Mouse (Mus musculus) ES-Bruce4 (cell line): ENCODE measurements at regions not wholly inside any gene's neighbourhood (a gene's known extent, or its start where the extent isn't known, plus 50 kb on each side); places are given as distances from the start of the nearest gene placed in this dataset.

Source experiments
- H3K27ac ChIP-seq: 2 replicates; pipeline ENCODE4 v1.5.1; 2012; ENCODE audit warnings: low read length, inconsistent platforms; ENCODE audit not compliant: insufficient read depth
- H3K27me3 ChIP-seq: 2 replicates; pipeline ENCODE4 v1.6.1; 2012; ENCODE audit warnings: mild to moderate bottlenecking, low read length, inconsistent platforms; ENCODE audit not compliant: control insufficient read depth, poor library complexity, insufficient read depth, severe bottlenecking
- H3K36me3 ChIP-seq: 2 replicates; pipeline ENCODE4 v1.6.1; 2012; ENCODE audit warnings: inconsistent platforms, mild to moderate bottlenecking, low read length, moderate library complexity; ENCODE audit not compliant: control insufficient read depth, poor library complexity, insufficient read depth, severe bottlenecking
- H3K4me1 ChIP-seq: one replicate; pipeline ENCODE4 v1.8.1; 2011; ENCODE audit warnings: low read length; ENCODE audit not compliant: control insufficient read depth, insufficient read depth
- H3K4me3 ChIP-seq: 2 replicates; pipeline ENCODE4 v1.5.1; 2011; ENCODE audit warnings: low read depth, mild to moderate bottlenecking, low read length
- H3K9ac ChIP-seq: 2 replicates; pipeline ENCODE4 v1.6.1; 2012; ENCODE audit warnings: low read depth, mild to moderate bottlenecking, inconsistent platforms; ENCODE audit not compliant: poor library complexity, severe bottlenecking
- H3K9me3 ChIP-seq: replicated peaks from 2 replicates; pipeline ENCODE4 v1.6.1; 2012; ENCODE audit warnings: mild to moderate bottlenecking, low read length, inconsistent platforms; ENCODE audit not compliant: control insufficient read depth, poor library complexity, insufficient read depth, severe bottlenecking
- CTCF ChIP-seq: IDR thresholded peaks from one replicate; pipeline ENCODE4 v1.8.1; 2011; ENCODE audit warnings: low read depth, low read length
- EP300 ChIP-seq: IDR thresholded peaks from 2 replicates; pipeline ENCODE4 v1.6.1; 2011; ENCODE audit warnings: low read depth, low read length; ENCODE audit not compliant: insufficient read depth
- POLR2A ChIP-seq: IDR thresholded peaks from one replicate; pipeline ENCODE4 v1.8.1; 2011; ENCODE audit warnings: low read length; ENCODE audit not compliant: insufficient read depth

- H3K27ac ChIP-seq = no peak overlapping the region
- no peak overlapping the region for H3K9ac ChIP-seq
Measured at GRCm38 (mm10) chr10:111798851-111799281, 173.6 kb upstream of the Krr1 start.

GRCm38 (mm10) chr10:111799850-111800589, 172.4 kb upstream of the Krr1 start:
- peaks cover 2% of the 10 kb centered on the region; the same call in 1 of the 2 replicates for H3K27me3 ChIP-seq
- no peak overlapping the region for H3K9ac ChIP-seq
- no peaks in the 10 kb centered on the region for H3K4me1 ChIP-seq
- H3K9me3 ChIP-seq = no peaks in the 10 kb centered on the region
- H3K36me3 ChIP-seq = no peaks in the 10 kb centered on the region
- no peak overlapping the region for H3K27ac ChIP-seq
- no peak overlapping the region for H3K4me3 ChIP-seq
- TF ChIP-seq EP300 (no peak), CTCF (no peak), POLR2A (no peak)

More at GRCm38 (mm10) chr10:111798851-111799281, 173.6 kb upstream of the Krr1 start:
- no peaks in the 10 kb centered on the region for H3K9me3 ChIP-seq
- TF ChIP-seq EP300 = no peak
- no peak for TF ChIP-seq POLR2A
- TF ChIP-seq CTCF = no peak
- no peaks in the 10 kb centered on the region for H3K4me1 ChIP-seq
- H3K4me3 ChIP-seq = no peak overlapping the region
- no peaks in the 10 kb centered on the region for H3K36me3 ChIP-seq
- H3K27me3 ChIP-seq = peaks cover 2% of the 10 kb centered on the region; the same call in 1 of the 2 replicates

GRCm38 (mm10) chr10:111800590-111800935, 171.9 kb upstream of the Krr1 start:
- no peak for TF ChIP-seq EP300
- TF ChIP-seq CTCF = no peak
- no peak for TF ChIP-seq POLR2A
- Histone ChIP-seq H3K36me3 (no peaks in the 10 kb centered on the region), H3K27me3 (peaks cover 2% of the 10 kb centered on the region; the same call in 1 of the 2 replicates), H3K27ac (no peak overlapping the region), H3K9me3 (no peaks in the 10 kb centered on the region), H3K4me1 (no peaks in the 10 kb centered on the region), H3K9ac (no peak overlapping the region), H3K4me3 (no peak overlapping the region)

GRCm38 (mm10) chr10:111801021-111801793, 171.3 kb upstream of the Krr1 start:
- no peak overlapping the region for H3K9ac ChIP-seq
- no peaks in the 10 kb centered on the region for H3K4me1 ChIP-seq
- H3K36me3 ChIP-seq = no peaks in the 10 kb centered on the region
- H3K9me3 ChIP-seq = no peaks in the 10 kb centered on the region
- H3K4me3 ChIP-seq = no peak overlapping the region
- no peak for TF ChIP-seq POLR2A
- no peak for TF ChIP-seq EP300
- no peak for TF ChIP-seq CTCF
- no peak overlapping the region for H3K27ac ChIP-seq
- H3K27me3 ChIP-seq = peaks cover 2% of the 10 kb centered on the region; the same call in 1 of the 2 replicates

GRCm38 (mm10) chr10:111801794-111802359, 170.6 kb upstream of the Krr1 start:
- no peaks in the 10 kb centered on the region for H3K4me1 ChIP-seq
- TF ChIP-seq CTCF (no peak), POLR2A (no peak), EP300 (no peak)

More at GRCm38 (mm10) chr10:111801794-111802359, 170.6 kb upstream of the Krr1 start:
- H3K4me3 ChIP-seq = no peak overlapping the region
- H3K9me3 ChIP-seq = no peaks in the 10 kb centered on the region
- no peak overlapping the region for H3K27ac ChIP-seq
- peaks cover 2% of the 10 kb centered on the region; the same call in 1 of the 2 replicates for H3K27me3 ChIP-seq
- no peaks in the 10 kb centered on the region for H3K36me3 ChIP-seq
- no peak overlapping the region for H3K9ac ChIP-seq
